Mouse (Mus musculus) spleen, adult 2 months (tissue): ENCODE data around the gene Ptpn13.

ENCODE experiments used
- CTCF ChIP-seq: fragments of 200-500 bp; IDR thresholded peaks from 2 replicates; pipeline ENCODE4 v1.5.1; 2011; ENCODE audit warnings: mild to moderate bottlenecking, inconsistent platforms; ENCODE audit not compliant: insufficient read depth, insufficient read length, insufficient replicate concordance; ENCODE audit errors: extremely low read depth
- POLR2A ChIP-seq: fragments of 200-500 bp; IDR thresholded peaks from 2 replicates; pipeline ENCODE4 v1.6.1; 2011; ENCODE audit warnings: low read depth, low read length, inconsistent platforms

DNA sequence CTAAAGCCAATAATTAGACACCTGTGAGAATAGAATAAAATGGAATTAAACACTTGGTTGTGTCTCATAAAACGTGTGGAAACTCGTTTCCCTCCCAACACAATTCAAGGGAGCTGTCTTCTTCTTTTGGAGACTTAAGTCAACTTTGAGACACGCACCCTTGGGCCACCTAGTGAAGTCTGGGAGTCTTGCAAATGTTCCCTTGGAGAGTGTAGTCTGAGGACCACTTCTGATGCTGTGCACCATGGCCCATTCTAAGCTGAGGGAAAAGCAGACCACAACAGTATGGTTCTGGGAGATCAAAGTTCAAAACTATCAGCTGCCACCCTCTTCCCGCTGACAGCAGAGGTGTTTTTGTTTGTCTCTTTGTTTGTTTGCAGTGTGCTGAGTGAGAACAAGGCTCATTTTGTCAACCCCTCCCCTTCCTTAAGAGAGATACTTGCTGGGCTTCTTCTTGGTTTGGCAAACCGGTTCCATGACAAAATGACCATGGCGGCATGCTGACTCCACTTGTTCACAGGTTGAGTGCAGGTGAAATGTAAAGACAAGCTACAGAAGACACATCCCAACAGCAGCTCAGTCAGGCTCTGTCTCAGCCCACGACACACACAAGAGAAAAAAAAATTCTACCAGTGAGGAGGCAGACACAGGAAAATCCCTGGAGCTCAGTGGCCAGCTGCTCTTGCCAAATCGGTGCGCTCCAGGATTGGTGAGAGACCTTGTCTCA, 205.0 kb downstream of the Ptpn13 start:
- TF ChIP-seq CTCF = no peak
- TF ChIP-seq POLR2A = no peak
